Mouse (Mus musculus): ENCODE results near the gene Plpp1.

The Plpp1 gene

DNA sequence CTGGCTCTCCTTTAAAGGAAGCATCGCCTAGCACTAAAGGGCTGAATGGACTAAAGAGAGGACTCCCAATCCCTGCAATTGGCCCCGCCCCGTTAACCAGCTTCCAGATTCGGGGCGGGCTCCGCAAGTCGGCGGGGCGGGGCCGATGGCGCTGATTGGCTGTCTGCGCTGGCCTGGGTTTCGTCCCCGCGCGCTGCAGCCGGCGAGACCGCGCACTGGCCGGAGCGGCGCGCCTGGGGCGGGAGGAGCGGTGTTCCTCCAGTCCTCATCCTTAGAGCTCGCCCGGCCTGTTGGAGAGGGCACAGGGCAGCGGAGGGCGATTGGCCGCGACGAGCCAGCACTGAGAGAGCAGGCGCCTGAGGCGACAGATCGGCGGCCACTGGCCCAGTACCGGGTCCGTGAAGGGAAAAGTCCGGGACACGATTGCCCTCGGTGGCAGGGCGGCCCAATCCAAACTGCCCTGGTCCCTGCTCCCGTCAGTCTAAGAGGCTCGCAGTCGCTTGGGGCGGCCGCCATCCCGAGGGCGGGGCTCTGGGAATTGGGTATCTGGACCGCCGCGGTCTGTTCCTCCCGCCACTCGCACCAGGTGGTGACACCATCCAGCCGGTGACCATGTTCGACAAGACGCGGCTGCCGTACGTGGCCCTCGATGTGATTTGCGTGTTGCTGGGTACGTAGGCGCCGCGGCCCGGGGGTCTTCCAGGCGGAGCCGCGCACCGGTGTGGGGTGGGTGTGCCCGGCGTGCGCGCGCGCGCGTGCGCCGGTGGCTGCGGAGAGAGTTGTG, at the start of gene Plpp1:
Plpp1 (plus strand) TSS at position 196 of the 784 bp plus-strand sequence.
- DNase-seq: peak; percentile 80

GRCm38 (mm10) chr13:112751454-112752308, 48.9 kb upstream of the Plpp1 start:
- DNase-seq: peak; percentile 43

- no peak for DNase-seq
These were observed 48.1 kb upstream of the Plpp1 start for GRCm38 (mm10) chr13:112752309-112752975.

DNA sequence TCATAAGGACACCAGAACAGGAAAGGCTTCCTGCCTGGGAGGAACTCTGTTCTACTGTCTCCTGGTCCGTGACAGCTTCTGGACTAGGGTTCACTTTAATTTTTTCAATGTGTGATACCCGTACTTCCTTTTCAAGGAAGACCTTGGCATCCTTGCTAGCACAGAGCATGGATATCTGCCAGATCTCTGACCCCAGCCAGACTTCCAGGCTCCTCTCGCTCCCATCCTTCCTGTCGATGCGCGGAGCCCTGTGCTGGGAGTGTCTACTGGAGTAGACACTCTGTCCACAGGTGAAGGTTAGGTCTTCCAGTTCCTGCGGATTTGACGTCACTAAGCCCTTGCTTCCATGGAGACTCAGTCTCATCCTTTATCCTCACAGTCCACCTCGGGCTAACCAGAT, 47.1 kb upstream of the Plpp1 start:
- DNase-seq: no peak

- DNase-seq: no peak
These were observed 45.7 kb upstream of the Plpp1 start for GRCm38 (mm10) chr13:112754871-112755270.

DNA sequence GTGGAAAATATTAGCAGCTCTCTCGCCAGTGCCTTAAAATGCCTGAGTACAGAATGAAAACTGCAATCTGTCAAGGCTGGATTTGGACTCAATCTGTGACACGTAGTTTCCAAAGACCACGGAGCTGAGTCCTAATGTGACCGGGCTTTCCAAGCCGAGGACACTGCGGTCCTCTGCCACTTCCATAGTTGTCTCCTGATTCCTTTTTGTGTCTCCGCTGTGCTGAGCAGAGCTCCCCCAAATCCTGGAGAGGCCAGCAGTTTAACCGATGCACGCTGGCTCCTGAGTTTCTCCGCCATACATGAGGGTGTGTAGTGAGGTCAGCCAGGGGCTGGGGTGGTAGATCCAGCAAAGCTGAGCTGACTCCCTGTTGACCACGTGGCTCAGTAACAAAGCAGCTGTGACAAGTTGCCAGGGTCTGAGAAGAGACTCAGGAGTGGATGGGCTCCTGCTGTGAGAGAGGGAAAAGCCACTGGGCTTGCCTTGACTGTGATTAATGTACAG, 45.0 kb upstream of the Plpp1 start:
- DNase-seq: no peak

DNA sequence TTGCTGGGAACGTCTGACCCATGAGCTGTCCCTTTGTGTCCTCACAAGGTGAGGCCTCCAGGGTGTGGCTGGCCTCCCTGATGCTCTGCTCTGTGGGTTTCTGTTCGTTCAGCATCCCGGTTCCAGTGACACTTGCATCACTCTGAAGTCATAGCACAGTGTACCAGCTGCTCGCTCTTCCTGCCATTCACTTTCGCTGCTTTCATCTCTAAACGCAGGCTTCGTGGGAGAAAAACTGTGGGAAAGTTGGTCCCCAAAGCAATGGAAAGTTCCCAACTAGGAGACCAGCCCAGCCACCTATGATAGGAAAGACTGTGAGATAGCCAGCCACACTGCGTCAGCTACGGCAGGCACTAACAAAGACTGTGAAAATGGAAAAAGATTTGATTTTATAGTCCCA, 43.2 kb upstream of the Plpp1 start:
- DNase-seq: no peak

GRCm38 (mm10) chr13:112758546-112759090, 42.0 kb upstream of the Plpp1 start:
- DNase-seq: no peak

DNA sequence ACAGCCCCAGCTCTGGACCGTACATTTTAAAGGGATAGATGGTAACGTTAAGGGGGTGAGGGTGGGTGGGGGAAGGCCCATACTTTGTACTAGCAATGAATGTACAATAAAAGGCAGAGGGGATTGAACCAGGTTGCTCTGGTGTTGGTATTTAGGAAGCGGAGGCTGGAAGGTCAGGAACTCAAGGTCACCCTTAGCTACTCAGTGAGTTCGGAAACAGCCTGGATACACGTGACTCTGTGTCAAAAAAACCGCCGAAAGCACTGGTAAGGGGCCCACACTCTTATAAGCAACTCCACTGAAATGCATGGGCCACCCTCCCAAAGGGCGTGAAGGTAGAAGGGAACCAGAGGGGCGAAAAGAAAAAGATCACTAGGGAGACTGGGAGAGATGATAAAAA, 41.2 kb upstream of the Plpp1 start:
- no peak for DNase-seq

GRCm38 (mm10) chr13:112759777-112760537, 40.6 kb upstream of the Plpp1 start:
- DNase-seq: no peak

GRCm38 (mm10) chr13:112760538-112760881, 40.1 kb upstream of the Plpp1 start:
- DNase-seq: no peak

- no peak for DNase-seq
These were observed 38.8 kb upstream of the Plpp1 start for GRCm38 (mm10) chr13:112761787-112762186.

DNA sequence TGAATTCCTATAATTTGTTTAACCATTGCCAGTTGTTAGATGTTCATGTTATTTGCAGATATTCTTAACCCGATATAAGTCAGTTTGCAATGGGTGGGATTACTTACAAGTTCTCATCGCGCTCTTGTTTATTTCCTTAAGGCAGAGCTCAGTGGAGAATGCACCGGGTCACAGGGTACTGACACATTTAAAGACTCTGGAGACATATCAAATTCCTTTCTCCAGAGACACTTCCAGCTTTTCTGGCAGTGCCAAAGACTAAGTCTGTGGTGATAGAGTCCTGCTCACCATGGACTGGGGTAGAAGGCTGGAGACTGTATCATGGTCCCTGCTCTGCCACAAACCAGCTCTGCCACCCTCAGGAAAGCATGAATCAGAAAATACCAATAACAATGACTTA, 38.0 kb upstream of the Plpp1 start:
- DNase-seq: no peak

- no peak for DNase-seq
These were observed 37.0 kb upstream of the Plpp1 start for GRCm38 (mm10) chr13:112763531-112764091.

DNA sequence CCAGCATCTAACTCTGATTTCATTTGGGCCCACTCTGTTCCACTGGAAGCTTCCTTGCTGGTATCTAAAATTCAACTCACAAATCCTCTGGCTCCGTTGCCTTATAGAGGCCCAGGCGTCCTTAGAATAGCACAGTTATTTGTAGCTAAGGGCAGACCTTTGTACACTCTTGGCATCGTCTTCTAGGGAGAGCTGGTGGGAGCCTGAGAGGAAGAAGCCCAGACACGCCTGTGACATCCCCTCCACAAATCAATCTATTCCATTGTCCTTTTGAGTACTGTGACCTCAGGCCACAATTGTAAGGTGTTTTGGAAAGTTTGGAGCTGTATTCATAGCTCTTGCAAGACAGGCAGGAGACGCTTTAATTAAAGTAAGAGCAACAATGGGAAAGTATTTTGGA, 36.0 kb upstream of the Plpp1 start:
- DNase-seq: no peak

GRCm38 (mm10) chr13:112765654-112766053, 34.9 kb upstream of the Plpp1 start:
- DNase-seq: no peak

- no peak for DNase-seq
These were observed 29.9 kb upstream of the Plpp1 start for GRCm38 (mm10) chr13:112770528-112771328.

DNA sequence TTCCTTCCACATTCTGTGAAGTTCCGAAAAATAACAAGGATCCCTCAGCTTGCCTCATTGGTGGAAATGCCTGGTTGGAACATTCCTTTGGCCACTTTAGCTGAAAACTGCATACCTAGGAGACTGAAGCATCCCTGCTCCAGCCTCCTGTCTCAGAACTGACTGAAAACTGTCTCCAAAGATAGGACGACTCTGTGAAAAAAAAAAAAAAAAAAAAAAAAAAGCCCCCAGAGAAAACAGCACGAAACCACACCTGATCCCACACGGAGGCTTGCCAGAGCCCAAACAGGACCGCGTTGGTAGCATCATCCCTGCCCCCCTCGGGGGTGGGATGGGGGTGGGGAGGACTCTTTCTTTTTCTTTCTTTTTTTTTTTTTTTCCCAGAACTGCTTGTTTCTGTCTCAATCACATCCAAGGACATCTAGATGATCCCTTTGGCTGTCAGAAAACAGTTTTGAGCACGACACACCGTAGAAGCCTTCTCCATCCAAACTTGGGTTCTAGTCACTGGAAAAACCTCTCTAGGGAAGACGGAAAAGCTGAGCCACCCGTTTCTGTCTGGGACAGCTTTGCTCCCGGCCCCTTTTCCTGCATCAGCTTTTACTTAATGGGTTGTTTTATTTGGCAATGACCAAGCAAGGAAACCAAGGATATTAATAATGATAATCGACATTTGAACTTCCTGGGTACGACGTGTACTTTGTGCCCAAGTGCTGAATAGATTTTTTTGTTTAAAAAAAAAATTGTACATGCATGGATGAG, 29.0 kb upstream of the Plpp1 start:
- DNase-seq: no peak

- DNase-seq: no peak
These were observed 28.3 kb upstream of the Plpp1 start for GRCm38 (mm10) chr13:112772252-112772651.

- DNase-seq: no peak
These were observed 27.7 kb upstream of the Plpp1 start for GRCm38 (mm10) chr13:112772861-112773260.

Measured in thymus, postnatal 25 days (tissue).